Mouse (Mus musculus) embryonic facial prominence, embryonic 15.5 days (tissue): ENCODE measurements around the gene Mlh1. TPM values are rescaled to one million over a fixed set of nuclear protein-coding genes. Genes with fewer than 3 reads are reported as not detected.
A peak's percentile ranks its signal among the peaks of the same experiment; 100 is the strongest.

ENCODE experiments used
- ATAC-seq: fragments of 200-750 bp; cut with Nextera tagmentation; 2 replicates; pipeline ENCODE4 v1.8.0; 2017; ENCODE audit warnings: low read depth, moderate TSS enrichment; ENCODE audit not compliant: insufficient number of reproducible peaks, low FRiP score, low TSS enrichment
- H3K27ac ChIP-seq: fragments of 300-500 bp; sonication (generic); replicated peaks from 2 replicates; pipeline ENCODE4 v1.5.1; 2015; ENCODE audit warnings: mild to moderate bottlenecking, inconsistent platforms
- H3K27me3 ChIP-seq: fragments of 300-500 bp; sonication (generic); 2 replicates; pipeline ENCODE4 v1.6.1; 2015; ENCODE audit warnings: inconsistent platforms
- H3K36me3 ChIP-seq: fragments of 300-500 bp; sonication (generic); 2 replicates; pipeline ENCODE4 v1.6.1; 2015; ENCODE audit warnings: mild to moderate bottlenecking, inconsistent platforms
- H3K4me1 ChIP-seq: fragments of 300-500 bp; sonication (generic); 2 replicates; pipeline ENCODE4 v1.6.1; 2015; ENCODE audit warnings: inconsistent platforms
- H3K4me2 ChIP-seq: fragments of 300-500 bp; sonication (generic); replicated peaks from 2 replicates; pipeline ENCODE4 v1.6.1; 2015; ENCODE audit warnings: mild to moderate bottlenecking, inconsistent platforms
- H3K4me3 ChIP-seq: fragments of 300-500 bp; sonication (generic); replicated peaks from 2 replicates; pipeline ENCODE4 v1.5.1; 2015; ENCODE audit warnings: mild to moderate bottlenecking, inconsistent platforms
- H3K9ac ChIP-seq: fragments of 300-500 bp; sonication (generic); 2 replicates; pipeline ENCODE4 v1.6.1; 2015; ENCODE audit warnings: inconsistent platforms
- H3K9me3 ChIP-seq: fragments of 300-500 bp; sonication (generic); replicated peaks from 2 replicates; pipeline ENCODE4 v1.6.1; 2016; ENCODE audit warnings: inconsistent platforms
- WGBS: fragments of 180-500 bp; shearing (Covaris S2); methylation state at CpG from one replicate; pipeline ENCODE4 v1.1.7; 2015; 5-methylcytosine and 5-hydroxymethylcytosine counted together
- polyA plus RNA-seq: library from polyadenylated mRNA; unstranded; fragments of >200 nt; fragmentation: Nextera tagmentation; extraction: Ambion mirVana; gene quantifications from 2 replicates; pipeline ENCODE4 v1.2.1, GENCODE M21; 2015

The Mlh1 gene
- polyA plus RNA-seq, 1 experiment from 2014 or later = 34.3 TPM

GRCm38 (mm10) chr9:111285676-111286075, 14.1 kb upstream of the Mlh1 start:
- no peak overlapping the region for H3K9ac ChIP-seq
- WGBS = 29% methylated on average over 5 of the region's 5 CpGs
- no peaks in the 10 kb centered on the region for H3K36me3 ChIP-seq
- no peak overlapping the region for H3K27ac ChIP-seq
- no peak overlapping the region for H3K4me3 ChIP-seq
- no peak overlapping the region for H3K4me2 ChIP-seq
- ATAC-seq = no peak
- no peaks in the 10 kb centered on the region for H3K9me3 ChIP-seq
- peaks cover 6% of the 10 kb centered on the region for H3K4me1 ChIP-seq
- no peaks in the 10 kb centered on the region for H3K27me3 ChIP-seq

- no peak for ATAC-seq
- WGBS = 35% methylated on average over 3 of the region's 3 CpGs
Observed at GRCm38 (mm10) chr9:111285061-111285460, 13.5 kb upstream of the Mlh1 start.

GRCm38 (mm10) chr9:111275156-111275555, 3.6 kb upstream of the Mlh1 start:
- Histone ChIP-seq H3K9ac (no peak overlapping the region), H3K4me1 (peaks cover 31% of the 10 kb centered on the region), H3K27me3 (no peaks in the 10 kb centered on the region), H3K36me3 (peaks cover 19% of the 10 kb centered on the region), H3K9me3 (no peaks in the 10 kb centered on the region), H3K4me2 (peak overlapping the region; percentile 76), H3K27ac (no peak overlapping the region), H3K4me3 (peak overlapping the region; percentile 8; the same call in 1 of the 2 replicates)
- ATAC-seq = no peak
- WGBS = 44% methylated on average over 1 of the region's 1 CpGs

More at GRCm38 (mm10) chr9:111285061-111285460, 13.5 kb upstream of the Mlh1 start:
- Histone ChIP-seq H3K4me3 (no peak overlapping the region), H3K4me2 (no peak overlapping the region), H3K27ac (no peak overlapping the region), H3K9ac (no peak overlapping the region), H3K9me3 (no peaks in the 10 kb centered on the region), H3K36me3 (no peaks in the 10 kb centered on the region), H3K27me3 (no peaks in the 10 kb centered on the region), H3K4me1 (peaks cover 6% of the 10 kb centered on the region)

- H3K27ac ChIP-seq = no peak overlapping the region
- 83% methylated on average over 1 of the region's 1 CpGs for WGBS
- peaks cover 14% of the 10 kb centered on the region for H3K36me3 ChIP-seq
- no peaks in the 10 kb centered on the region for H3K9me3 ChIP-seq
- H3K9ac ChIP-seq = no peak overlapping the region
- no peak overlapping the region for H3K4me3 ChIP-seq
- H3K4me1 ChIP-seq = peaks cover 33% of the 10 kb centered on the region
- no peak for ATAC-seq
- H3K27me3 ChIP-seq = no peaks in the 10 kb centered on the region
- peak overlapping the region; percentile 76 for H3K4me2 ChIP-seq
Observed at GRCm38 (mm10) chr9:111273958-111274357, 2.4 kb upstream of the Mlh1 start.

GRCm38 (mm10) chr9:111272996-111273785, 1.6 kb upstream of the Mlh1 start:
- H3K36me3 ChIP-seq = peaks cover 6% of the 10 kb centered on the region

GRCm38 (mm10) chr9:111272356-111272755, 765 bp upstream of the Mlh1 start:
- H3K27ac ChIP-seq = peak overlapping the region; percentile 98
- H3K9me3 ChIP-seq = no peaks in the 10 kb centered on the region
- peak overlapping the region; percentile 76 for H3K4me2 ChIP-seq
- H3K36me3 ChIP-seq = peaks cover 3% of the 10 kb centered on the region
- 8% methylated on average over 19 of the region's 19 CpGs for WGBS
- ATAC-seq = no peak
- no peaks in the 10 kb centered on the region for H3K27me3 ChIP-seq
- H3K4me1 ChIP-seq = peaks cover 33% of the 10 kb centered on the region
- peak overlapping the region; percentile 97 for H3K9ac ChIP-seq
- H3K4me3 ChIP-seq = peak overlapping the region; percentile 91

More at GRCm38 (mm10) chr9:111272996-111273785, 1.6 kb upstream of the Mlh1 start:
- Histone ChIP-seq H3K4me1 (peaks cover 33% of the 10 kb centered on the region), H3K9ac (peak overlapping the region; percentile 97), H3K4me2 (peak overlapping the region; percentile 76), H3K27me3 (no peaks in the 10 kb centered on the region), H3K4me3 (peak overlapping the region; percentile 91), H3K27ac (no peak overlapping the region), H3K9me3 (no peaks in the 10 kb centered on the region)
- no peak for ATAC-seq
- 63% methylated on average over 15 of the region's 15 CpGs for WGBS

GRCm38 (mm10) chr9:111271056-111271433, 546 bp downstream of the Mlh1 start:
- under 1% methylated on average over 32 of the region's 32 CpGs for WGBS
- no peaks in the 10 kb centered on the region for H3K27me3 ChIP-seq
- peak overlapping the region; percentile 95 for H3K27ac ChIP-seq
- H3K36me3 ChIP-seq = peaks cover 6% of the 10 kb centered on the region
- H3K4me2 ChIP-seq = peak overlapping the region; percentile 53
- peak overlapping the region; percentile 69 for H3K9ac ChIP-seq
- no peaks in the 10 kb centered on the region for H3K9me3 ChIP-seq
- peak; percentile 61 for ATAC-seq
- peak overlapping the region; percentile 91 for H3K4me3 ChIP-seq
- H3K4me1 ChIP-seq = peaks cover 33% of the 10 kb centered on the region

GRCm38 (mm10) chr9:111270606-111271005, 985 bp downstream of the Mlh1 start:
- peak overlapping the region; percentile 95 for H3K27ac ChIP-seq
- H3K27me3 ChIP-seq = no peaks in the 10 kb centered on the region
- H3K4me2 ChIP-seq = peak overlapping the region; percentile 53
- peak overlapping the region; percentile 91 for H3K4me3 ChIP-seq
- no peak for ATAC-seq
- H3K9me3 ChIP-seq = no peaks in the 10 kb centered on the region
- H3K9ac ChIP-seq = peak overlapping the region; percentile 69
- peaks cover 29% of the 10 kb centered on the region for H3K4me1 ChIP-seq
- 12% methylated on average over 5 of the region's 5 CpGs for WGBS
- peaks cover 8% of the 10 kb centered on the region for H3K36me3 ChIP-seq

GRCm38 (mm10) chr9:111267998-111268397, 3.6 kb downstream of the Mlh1 start:
- no peak for ATAC-seq
- WGBS = 96% methylated on average over 2 of the region's 2 CpGs
- H3K9me3 ChIP-seq = no peaks in the 10 kb centered on the region

GRCm38 (mm10) chr9:111261356-111261755, 10.2 kb downstream of the Mlh1 start:
- Histone ChIP-seq H3K9ac (no peak overlapping the region), H3K4me3 (no peak overlapping the region), H3K4me1 (no peaks in the 10 kb centered on the region), H3K27me3 (no peaks in the 10 kb centered on the region), H3K36me3 (peaks cover 69% of the 10 kb centered on the region), H3K4me2 (no peak overlapping the region), H3K27ac (no peak overlapping the region), H3K9me3 (no peaks in the 10 kb centered on the region)
- 79% methylated on average over 4 of the region's 4 CpGs for WGBS
- no peak for ATAC-seq

More at GRCm38 (mm10) chr9:111267998-111268397, 3.6 kb downstream of the Mlh1 start:
- H3K27me3 ChIP-seq = no peaks in the 10 kb centered on the region
- no peak overlapping the region for H3K4me3 ChIP-seq
- H3K4me1 ChIP-seq = peaks cover 10% of the 10 kb centered on the region
- H3K4me2 ChIP-seq = no peak overlapping the region
- no peak overlapping the region for H3K9ac ChIP-seq
- no peak overlapping the region for H3K27ac ChIP-seq
- peaks cover 28% of the 10 kb centered on the region for H3K36me3 ChIP-seq

GRCm38 (mm10) chr9:111260360-111260985, 11.1 kb downstream of the Mlh1 start:
- WGBS = 28% methylated on average over 1 of the region's 1 CpGs
- Histone ChIP-seq H3K27me3 (no peaks in the 10 kb centered on the region), H3K4me2 (no peak overlapping the region), H3K9me3 (no peaks in the 10 kb centered on the region), H3K27ac (no peak overlapping the region), H3K9ac (no peak overlapping the region), H3K4me1 (no peaks in the 10 kb centered on the region), H3K36me3 (peaks cover 68% of the 10 kb centered on the region), H3K4me3 (no peak overlapping the region)
- ATAC-seq = no peak
